Mouse (Mus musculus): ENCODE results near the gene Pcbd2. TPM values are rescaled to one million over a fixed set of nuclear protein-coding genes. Genes with fewer than 3 reads are reported as not detected.
"Not testable (repeated sequence)": the region's sequence is repeated elsewhere in the genome, so short reads cannot be mapped to it uniquely, and the experiment has no call there.

Gene Pcbd2
- 68.6 and 71.8 TPM in 2 replicates for polyA plus RNA-seq (2015; fragmentation: Nextera tagmentation; extraction: Ambion mirVana)

DNA sequence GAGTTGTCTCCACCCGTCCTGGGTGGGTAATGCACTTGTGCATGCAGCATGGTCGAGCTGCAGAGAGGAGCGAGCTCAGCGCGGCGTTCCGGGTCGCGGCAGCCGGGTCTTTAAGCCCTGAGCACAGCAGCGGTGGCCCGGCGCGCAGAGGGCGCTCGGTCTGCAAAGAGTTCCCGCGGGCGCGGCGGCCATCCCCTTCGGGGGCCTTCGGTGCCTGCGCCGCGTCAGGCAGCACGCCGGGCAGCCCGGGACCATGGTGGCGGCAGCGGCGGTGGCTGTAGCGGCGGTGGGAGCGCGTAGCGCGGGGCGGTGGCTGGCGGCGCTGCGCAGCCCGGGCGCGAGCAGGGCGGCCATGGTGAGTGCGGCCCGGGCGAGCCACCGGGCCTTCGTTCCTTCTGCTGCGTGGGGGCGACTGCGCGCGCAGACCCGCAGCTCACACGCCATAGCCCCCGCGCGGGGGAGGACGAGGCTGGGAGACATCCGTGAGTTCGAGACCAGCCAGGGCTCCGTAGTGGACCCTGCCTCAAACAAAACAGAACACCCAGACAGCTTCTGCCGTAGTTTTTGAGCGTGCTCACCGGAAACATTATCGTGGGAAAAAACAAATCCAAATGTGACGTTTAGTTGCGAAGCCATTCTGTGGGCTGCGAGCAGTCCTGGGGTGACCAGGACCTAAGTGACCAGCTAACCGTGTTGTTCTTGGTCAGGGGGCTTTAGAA, at the start of gene Pcbd2:
TSS of gene Pcbd2 (plus strand) at position 249 of the 719 bp plus-strand sequence.
- Histone ChIP-seq H3K36me3 (no peaks in the 10 kb centered on the region; the same call in 1 of the 2 replicates), H3K9me3 (no peaks in the 10 kb centered on the region), H3K9ac (peak within 1 kb of the TSS; percentile 75), H3K4me1 (replicated peaks) (no peaks in the 10 kb centered on the region), H3K4me3 (replicated peaks) (peak within 1 kb of the TSS; percentile 66), H3K4me2 (replicated peaks) (peak within 1 kb of the TSS; percentile 70), H3K27ac (peak within 1 kb of the TSS; percentile 99), H3K27me3 (replicated peaks) (no peaks in the 10 kb centered on the region)
- peak; percentile 91 for ATAC-seq
- under 1% methylated on average over 73 of the region's 73 CpGs for WGBS

DNA sequence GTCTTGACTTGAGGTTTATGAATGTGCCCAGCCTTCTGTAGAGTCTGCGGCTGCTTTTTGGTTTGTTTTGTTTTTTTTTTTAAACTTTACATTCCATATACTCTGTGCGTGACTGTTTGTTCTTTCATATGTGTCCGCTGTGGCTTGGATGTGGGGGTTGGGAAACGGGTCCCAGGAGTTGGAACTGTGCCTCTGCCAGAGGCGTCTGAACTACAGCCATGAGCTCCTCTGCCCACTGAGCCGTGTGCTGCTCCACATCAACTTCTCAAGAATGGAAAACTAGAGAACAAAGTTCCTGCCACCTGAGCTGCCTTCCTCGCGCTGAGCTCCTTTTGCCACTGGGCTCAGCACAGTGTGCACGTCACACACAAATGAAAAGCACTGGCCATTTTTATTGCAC, 45.0 kb upstream of the Pcbd2 start:
- ATAC-seq, result no peak
- Histone ChIP-seq H3K9me3 (no peaks in the 10 kb centered on the region), H3K27ac (no peak overlapping the region), H3K9ac (no peak overlapping the region), H3K36me3 (peaks cover 20% of the 10 kb centered on the region; the same call in 1 of the 2 replicates), H3K4me2 (replicated peaks) (no peak overlapping the region), H3K4me1 (replicated peaks) (no peaks in the 10 kb centered on the region), H3K4me3 (replicated peaks) (no peak overlapping the region), H3K27me3 (replicated peaks) (no peaks in the 10 kb centered on the region)
- 83% methylated on average over 9 of the region's 9 CpGs for WGBS

- H3K9me3 ChIP-seq, result no peaks in the 10 kb centered on the region
- 94% methylated on average over 3 of the region's 3 CpGs for WGBS
- H3K27ac ChIP-seq, result no peak overlapping the region
- H3K9ac ChIP-seq, result no peak overlapping the region
- no peaks in the 10 kb centered on the region for H3K27me3 ChIP-seq (replicated peaks)
- H3K36me3 ChIP-seq, result peaks cover 10% of the 10 kb centered on the region; the same call in 1 of the 2 replicates
- no peak for ATAC-seq
- no peak overlapping the region for H3K4me3 ChIP-seq (replicated peaks)
- no peak overlapping the region for H3K4me2 ChIP-seq (replicated peaks)
- H3K4me1 ChIP-seq (replicated peaks), result no peaks in the 10 kb centered on the region
Measured at GRCm38 (mm10) chr13:55683581-55683980, 43.6 kb upstream of the Pcbd2 start.

DNA sequence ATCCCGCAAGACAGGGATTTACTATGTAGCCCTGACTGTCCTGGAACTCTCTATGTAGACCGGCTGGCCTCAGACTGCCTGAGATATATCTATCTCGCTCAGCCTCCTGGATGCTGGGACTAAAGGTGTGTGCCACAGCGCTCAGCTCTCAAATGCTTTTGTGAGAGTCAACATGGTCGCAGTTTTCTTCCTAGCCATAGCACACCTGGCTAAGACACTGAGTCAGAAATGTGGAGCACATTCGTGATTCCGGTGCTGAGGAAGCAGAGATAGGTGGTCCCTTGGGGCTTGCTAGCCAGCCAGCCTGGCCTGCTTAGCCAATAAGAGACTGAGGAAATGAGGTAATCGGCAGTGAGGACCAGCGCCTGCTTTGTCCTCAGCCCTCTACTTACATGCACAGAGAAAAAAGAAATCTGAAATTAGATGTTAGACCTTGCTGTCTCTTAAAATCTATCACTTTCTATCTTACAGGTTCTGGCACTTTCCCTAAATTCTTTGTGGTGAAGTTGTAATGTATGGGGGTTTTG, 41.0 kb upstream of the Pcbd2 start:
- ATAC-seq, result no peak
- Histone ChIP-seq H3K27ac (no peak overlapping the region), H3K4me2 (replicated peaks) (no peak overlapping the region), H3K9me3 (no peaks in the 10 kb centered on the region), H3K27me3 (replicated peaks) (no peaks in the 10 kb centered on the region), H3K4me1 (replicated peaks) (no peaks in the 10 kb centered on the region), H3K4me3 (replicated peaks) (no peak overlapping the region), H3K9ac (no peak overlapping the region), H3K36me3 (0 out of 2 replicates have a peak, but pooled peaks cover 4% of the 10 kb centered on the region)
- 70% methylated on average over 9 of the region's 9 CpGs for WGBS

- no peak for ATAC-seq
- Histone ChIP-seq H3K9me3 (no peaks in the 10 kb centered on the region), H3K4me1 (replicated peaks) (no peaks in the 10 kb centered on the region), H3K4me2 (replicated peaks) (no peak overlapping the region), H3K9ac (no peak overlapping the region), H3K36me3 (no peaks in the 10 kb centered on the region), H3K27me3 (replicated peaks) (no peaks in the 10 kb centered on the region), H3K27ac (no peak overlapping the region), H3K4me3 (replicated peaks) (no peak overlapping the region)
- 29% methylated on average over 4 of the region's 4 CpGs for WGBS
Measured at GRCm38 (mm10) chr13:55687927-55688602, 39.1 kb upstream of the Pcbd2 start.

DNA sequence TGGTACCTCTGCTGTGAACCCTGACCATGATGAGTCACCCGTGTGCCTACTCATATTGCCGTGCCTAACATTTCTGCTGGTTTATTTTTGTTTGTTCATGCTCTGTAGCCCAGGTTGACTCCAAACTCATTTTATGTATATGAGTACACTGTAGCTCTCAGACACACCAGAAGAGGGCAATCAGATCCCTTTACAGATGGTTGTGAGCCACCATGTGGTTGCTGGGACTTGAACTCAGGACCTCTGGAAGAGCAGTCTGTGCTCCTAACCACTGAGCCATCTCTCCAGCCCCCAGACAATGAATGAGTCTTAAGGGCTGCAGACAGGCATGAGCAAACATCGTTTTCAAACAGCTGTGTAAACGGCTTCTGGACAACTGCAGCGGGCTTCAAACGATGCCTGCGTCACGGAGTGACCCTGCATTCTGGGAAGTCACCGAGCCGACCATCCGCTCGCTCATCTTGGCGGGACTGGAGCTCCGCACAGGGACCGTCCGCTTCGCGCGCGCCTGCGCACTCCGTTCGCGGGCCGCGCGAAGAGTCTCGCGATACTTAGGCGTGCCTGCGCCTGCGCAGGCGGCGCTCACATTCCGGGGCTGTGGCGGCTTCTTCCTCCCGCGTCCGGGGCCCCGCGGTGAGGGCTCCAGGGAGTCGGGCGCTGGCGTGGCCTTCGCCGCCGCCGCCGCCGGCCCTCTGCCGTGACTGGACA, 34.5 kb upstream of the Pcbd2 start, which contains the start of gene B230219D22Rik:
TSS of gene B230219D22Rik (plus strand) at position 590 of the 708 bp plus-strand sequence.
- WGBS, result under 1% methylated on average over 49 of the region's 51 CpGs

DNA sequence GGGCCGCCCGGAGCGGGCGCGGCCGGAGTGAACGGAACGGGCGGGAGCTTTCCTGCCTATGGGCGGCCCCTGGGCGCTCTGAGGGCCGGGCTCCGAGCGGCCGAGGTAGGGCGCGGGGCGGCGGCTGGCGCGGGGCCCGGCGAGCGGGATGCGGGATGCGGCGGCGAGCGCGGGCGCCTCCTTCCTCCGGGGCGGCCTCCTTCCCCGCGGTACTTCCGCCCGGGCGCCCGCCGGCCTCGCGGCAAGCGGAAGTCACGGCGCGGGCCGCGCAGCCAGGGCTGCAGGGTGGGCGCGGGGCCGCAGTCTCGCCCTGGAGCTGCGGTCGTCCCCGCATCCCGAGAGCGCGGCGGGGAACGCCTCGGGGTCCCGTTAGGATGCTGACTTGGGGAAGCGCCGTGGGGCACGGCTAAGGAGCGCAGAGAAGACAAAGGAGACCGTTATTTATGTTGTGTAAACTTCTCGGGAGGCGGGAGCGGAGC, 33.9 kb upstream of the Pcbd2 start:
- no peaks in the 10 kb centered on the region for H3K27me3 ChIP-seq (replicated peaks)
- H3K4me3 ChIP-seq (replicated peaks), result peak overlapping the region; percentile 100
- H3K36me3 ChIP-seq, result no peaks in the 10 kb centered on the region; the same call in 1 of the 2 replicates
- H3K9ac ChIP-seq, result peak overlapping the region; percentile 100
- 1% methylated on average over 54 of the region's 70 CpGs for WGBS
- peak; percentile 85 for ATAC-seq
- H3K9me3 ChIP-seq, result no peaks in the 10 kb centered on the region
- 0 out of 2 replicates have a peak, but pooled peaks cover 7% of the 10 kb centered on the region for H3K4me1 ChIP-seq (replicated peaks)
- peak overlapping the region; percentile 75 for H3K4me2 ChIP-seq (replicated peaks)
- H3K27ac ChIP-seq, result peak overlapping the region; percentile 97

More for the DNA sequence above, 34.5 kb upstream of the Pcbd2 start, which contains the start of gene B230219D22Rik:
- H3K4me2 ChIP-seq (replicated peaks), result peak within 1 kb of the TSS; percentile 75
- peak within 1 kb of the TSS; percentile 100 for H3K9ac ChIP-seq
- H3K27ac ChIP-seq, result peak within 1 kb of the TSS; percentile 97
- no peaks in the 10 kb centered on the region for H3K27me3 ChIP-seq (replicated peaks)
- H3K9me3 ChIP-seq, result no peaks in the 10 kb centered on the region
- H3K4me1 ChIP-seq (replicated peaks), result 0 out of 2 replicates have a peak, but pooled peaks cover 7% of the 10 kb centered on the region
- ATAC-seq, result peak; percentile 99
- H3K4me3 ChIP-seq (replicated peaks), result peak within 1 kb of the TSS; percentile 100
- no peaks in the 10 kb centered on the region for H3K36me3 ChIP-seq

- H3K27me3 ChIP-seq (replicated peaks), result no peaks in the 10 kb centered on the region
- peaks cover 3% of the 10 kb centered on the region; the same call in 1 of the 2 replicates for H3K36me3 ChIP-seq
- peak overlapping the region; percentile 100 for H3K9ac ChIP-seq
- H3K4me2 ChIP-seq (replicated peaks), result peak overlapping the region; percentile 75
- H3K27ac ChIP-seq, result no peak overlapping the region
- H3K4me3 ChIP-seq (replicated peaks), result peak overlapping the region; percentile 100
- no peak for ATAC-seq
- no peaks in the 10 kb centered on the region for H3K9me3 ChIP-seq
- WGBS, result 10% methylated on average over 8 of the region's 8 CpGs
- 0 out of 2 replicates have a peak, but pooled peaks cover 7% of the 10 kb centered on the region for H3K4me1 ChIP-seq (replicated peaks)
Measured at GRCm38 (mm10) chr13:55694110-55694509, 33.1 kb upstream of the Pcbd2 start.

GRCm38 (mm10) chr13:55695989-55696388, 31.2 kb upstream of the Pcbd2 start:
- H3K9me3 ChIP-seq; H3K27ac ChIP-seq; ATAC-seq; H3K27me3 ChIP-seq (replicated peaks); H3K4me3 ChIP-seq (replicated peaks); H3K4me2 ChIP-seq (replicated peaks); H3K9ac ChIP-seq; H3K4me1 ChIP-seq (replicated peaks): not testable (repeated sequence)
- H3K36me3 ChIP-seq, result peaks cover 15% of the 10 kb centered on the region
- WGBS, result 76% methylated on average over 2 of the region's 3 CpGs

DNA sequence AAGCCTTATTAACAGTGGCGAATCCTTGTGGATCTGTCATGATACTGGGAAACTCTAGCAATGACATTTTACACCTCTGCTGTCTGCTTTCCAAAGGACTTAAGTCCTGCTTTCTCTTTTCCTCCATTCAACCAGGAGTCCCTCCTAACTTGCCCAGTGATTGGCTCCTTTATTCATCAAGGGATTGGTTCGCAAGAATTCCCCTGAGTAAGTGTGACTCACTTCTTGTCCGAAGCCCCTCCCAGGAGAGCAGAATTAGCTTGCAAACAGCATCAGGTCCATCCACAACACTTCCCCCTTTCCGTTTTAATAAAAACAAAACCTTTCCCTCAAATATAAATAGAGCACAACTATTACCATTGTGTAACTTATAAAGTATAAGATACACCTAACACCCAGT, 22.9 kb upstream of the Pcbd2 start:
- no peak overlapping the region for H3K27ac ChIP-seq
- H3K9me3 ChIP-seq, result no peaks in the 10 kb centered on the region
- H3K4me3 ChIP-seq (replicated peaks), result no peak overlapping the region
- no peak for ATAC-seq
- H3K36me3 ChIP-seq, result peaks cover 25% of the 10 kb centered on the region
- no peaks in the 10 kb centered on the region for H3K27me3 ChIP-seq (replicated peaks)
- no peak overlapping the region for H3K4me2 ChIP-seq (replicated peaks)
- H3K9ac ChIP-seq, result no peak overlapping the region
- no peaks in the 10 kb centered on the region for H3K4me1 ChIP-seq (replicated peaks)
- 88% methylated on average over 4 of the region's 4 CpGs for WGBS

- 0 out of 2 replicates have a peak, but pooled peaks cover 2% of the 10 kb centered on the region for H3K36me3 ChIP-seq
- 0 out of 2 replicates have a peak, but pooled peaks cover 3% of the 10 kb centered on the region for H3K4me1 ChIP-seq (replicated peaks)
- H3K4me2 ChIP-seq (replicated peaks), result no peak overlapping the region
- H3K9ac ChIP-seq, result no peak overlapping the region
- 90% methylated on average over 3 of the region's 3 CpGs for WGBS
- no peak overlapping the region for H3K27ac ChIP-seq
- no peak overlapping the region for H3K4me3 ChIP-seq (replicated peaks)
- no peaks in the 10 kb centered on the region for H3K27me3 ChIP-seq (replicated peaks)
- ATAC-seq, result no peak
- H3K9me3 ChIP-seq, result no peaks in the 10 kb centered on the region
Measured at GRCm38 (mm10) chr13:55712846-55713245, 14.3 kb upstream of the Pcbd2 start.

Data from intestine, embryonic 15.5 days (tissue).